Mouse (Mus musculus): ENCODE measurements around the gene Mapk1. TPM values are rescaled to one million over a fixed set of nuclear protein-coding genes. Genes with fewer than 3 reads are reported as not detected.
"Not testable (repeated sequence)": the region's sequence is repeated elsewhere in the genome, so short reads cannot be mapped to it uniquely, and the experiment has no call there.

The Mapk1 gene
- total RNA-seq (2014; fragmentation: Nextera tagmentation) (118 and 181 TPM in 2 replicates), total RNA-seq (2017) (140 and 154 TPM in 2 replicates)

DNA sequence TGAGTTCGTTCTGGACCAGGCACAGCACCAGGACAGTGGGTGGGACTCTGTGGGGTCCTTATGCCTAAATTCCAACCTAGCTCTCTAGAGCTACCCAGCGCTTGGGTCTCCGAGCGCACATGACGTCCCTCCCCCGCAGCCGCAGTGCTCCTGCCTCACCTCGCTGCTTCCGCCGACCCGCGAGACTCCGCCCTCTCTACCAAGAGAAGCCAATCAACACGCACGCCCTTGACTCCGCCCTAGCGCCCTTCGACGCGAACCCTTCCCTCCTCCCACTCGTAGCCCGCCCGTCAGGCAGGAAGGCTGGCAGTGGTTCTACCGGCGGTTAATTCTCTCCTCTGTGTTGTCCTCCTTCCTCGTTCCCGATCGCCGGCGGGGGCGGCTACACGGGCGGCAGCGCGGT lies at the start of gene Mapk1:
Mapk1 (plus strand) TSS at position 252 of the 403 bp plus-strand sequence.
- peak; percentile 99 for ATAC-seq (replicated peaks; ENCODE audit: low FRiP score, low TSS enrichment, poor library complexity, severe bottlenecking)

DNA sequence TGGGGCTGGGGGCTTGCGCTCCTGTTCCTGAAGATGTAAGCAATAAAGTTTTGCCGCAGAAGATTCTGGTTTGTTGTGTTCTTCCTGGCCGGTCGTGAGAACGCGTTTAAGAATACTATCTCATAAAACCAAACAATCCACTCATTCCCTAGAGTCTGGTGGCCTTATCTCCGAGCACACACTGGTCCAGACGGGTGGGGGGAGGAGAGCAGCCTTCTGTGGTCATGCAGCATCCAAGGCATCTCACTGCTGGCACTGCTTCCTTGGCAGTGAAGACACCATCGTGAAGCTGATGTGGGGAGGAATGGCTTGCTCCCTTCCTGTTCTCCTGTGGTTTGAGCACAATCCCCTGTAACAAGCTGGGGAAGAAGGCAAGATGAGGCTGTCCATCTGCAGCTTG lies 43.6 kb upstream of the Mapk1 start:
- peak; percentile 89 for ATAC-seq (replicated peaks; ENCODE audit: low FRiP score, low TSS enrichment, poor library complexity, severe bottlenecking)

DNA sequence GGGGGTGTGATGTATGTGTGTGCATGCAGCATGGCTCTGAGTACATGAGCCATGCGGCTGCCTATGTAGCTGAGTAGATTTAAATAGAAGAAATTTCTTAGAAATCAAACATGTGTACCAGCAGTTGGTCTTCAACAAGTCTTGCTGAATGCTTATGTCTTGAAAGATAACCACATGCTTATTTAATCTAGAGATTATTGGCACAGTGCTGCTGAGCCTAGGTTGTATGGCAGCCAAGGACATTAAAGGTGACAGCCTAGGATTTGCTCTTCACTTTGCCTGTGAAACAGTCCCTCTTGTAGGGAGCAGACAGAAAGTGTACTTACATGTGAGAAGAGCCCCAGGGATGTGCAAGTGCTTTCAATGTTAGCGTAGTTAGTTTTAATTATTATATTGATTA lies 42.1 kb upstream of the Mapk1 start:
- peak; percentile 67 for ATAC-seq (replicated peaks; ENCODE audit: low FRiP score, low TSS enrichment, poor library complexity, severe bottlenecking)

DNA sequence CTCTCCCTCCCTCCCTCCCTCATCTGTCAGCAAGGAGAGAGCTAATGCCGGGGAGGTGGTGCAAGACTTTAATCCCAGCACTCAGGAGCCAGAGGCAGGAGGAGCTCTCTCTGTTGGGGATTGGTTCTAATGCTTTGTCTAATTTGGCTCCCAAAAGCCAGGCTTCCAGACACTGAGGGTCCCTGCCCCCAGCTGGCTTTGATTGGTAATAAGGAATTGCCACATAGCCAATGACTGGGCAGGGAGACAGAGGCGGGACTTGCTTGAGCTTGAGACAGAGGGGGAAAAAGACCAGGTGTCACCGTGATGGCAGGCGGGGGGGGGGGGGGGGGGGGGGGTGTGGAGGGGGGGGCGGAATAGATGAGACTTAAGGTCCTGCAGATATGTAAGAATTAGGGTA lies 24.6 kb upstream of the Mapk1 start:
- no peak for ATAC-seq (replicated peaks; ENCODE audit: low FRiP score, low TSS enrichment, poor library complexity, severe bottlenecking)

DNA sequence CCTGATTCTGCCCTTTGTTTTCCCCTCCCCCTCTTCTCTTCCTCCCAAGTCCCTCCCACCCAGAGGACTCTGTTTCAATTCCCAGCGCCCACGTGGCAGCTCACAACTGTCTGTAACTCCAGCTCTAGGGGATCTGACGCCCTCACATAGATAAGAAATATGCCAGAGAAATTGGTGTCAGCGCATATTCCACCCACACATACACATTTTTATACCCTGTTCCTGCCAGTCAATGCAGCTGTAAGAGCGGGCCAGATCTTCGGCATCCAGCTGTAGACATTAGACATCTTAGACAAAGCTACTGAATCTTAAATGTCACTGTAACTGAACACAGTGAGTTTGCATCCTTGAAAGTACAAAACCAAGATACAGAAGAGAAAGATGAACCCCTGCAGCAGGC lies 23.3 kb upstream of the Mapk1 start:
- no peak for ATAC-seq (replicated peaks; ENCODE audit: low FRiP score, low TSS enrichment, poor library complexity, severe bottlenecking)

DNA sequence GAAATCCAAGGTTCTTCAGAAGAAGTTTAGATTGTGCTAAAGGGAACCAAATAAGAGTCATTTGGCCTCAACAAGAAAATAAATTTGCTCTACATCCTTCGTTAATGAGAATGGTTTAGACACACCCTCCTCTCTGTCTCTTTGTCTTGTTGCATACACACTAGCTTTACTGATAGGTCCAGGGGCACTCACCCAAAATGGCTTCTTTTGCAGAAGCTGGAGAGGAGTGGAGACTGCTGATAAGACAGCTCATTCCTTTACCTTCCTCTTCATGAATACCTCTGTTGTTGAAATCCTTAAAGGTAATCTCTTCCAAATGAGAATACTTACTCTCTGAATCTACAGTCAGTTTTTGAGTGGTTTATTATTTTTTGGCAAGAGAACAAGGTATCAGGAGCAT lies 18.0 kb upstream of the Mapk1 start:
- ATAC-seq (replicated peaks; ENCODE audit: low FRiP score, low TSS enrichment, poor library complexity, severe bottlenecking): peak; percentile 92

DNA sequence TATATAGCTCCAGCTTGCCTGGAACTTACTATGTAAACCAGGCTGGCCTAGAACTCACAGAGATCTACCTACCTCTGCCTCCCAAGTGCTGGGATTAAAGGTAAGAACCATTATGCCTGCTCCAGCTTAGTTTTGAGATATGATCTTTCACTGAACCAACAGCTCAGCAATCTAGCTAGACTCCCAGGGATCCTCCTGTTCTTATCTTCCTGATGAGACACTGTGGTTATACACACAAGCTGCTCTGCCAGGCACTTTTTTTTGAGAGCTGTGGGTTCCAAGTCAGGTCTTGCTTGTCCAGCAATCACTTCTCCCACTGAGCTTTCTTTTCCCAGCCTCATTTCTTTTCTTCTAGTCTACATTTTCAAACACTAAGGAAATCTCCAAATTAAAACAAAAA lies 16.9 kb upstream of the Mapk1 start:
- 0 out of 2 replicates have a peak, but pooled peaks have one; percentile 25 for ATAC-seq (replicated peaks; ENCODE audit: low FRiP score, low TSS enrichment, poor library complexity, severe bottlenecking)

DNA sequence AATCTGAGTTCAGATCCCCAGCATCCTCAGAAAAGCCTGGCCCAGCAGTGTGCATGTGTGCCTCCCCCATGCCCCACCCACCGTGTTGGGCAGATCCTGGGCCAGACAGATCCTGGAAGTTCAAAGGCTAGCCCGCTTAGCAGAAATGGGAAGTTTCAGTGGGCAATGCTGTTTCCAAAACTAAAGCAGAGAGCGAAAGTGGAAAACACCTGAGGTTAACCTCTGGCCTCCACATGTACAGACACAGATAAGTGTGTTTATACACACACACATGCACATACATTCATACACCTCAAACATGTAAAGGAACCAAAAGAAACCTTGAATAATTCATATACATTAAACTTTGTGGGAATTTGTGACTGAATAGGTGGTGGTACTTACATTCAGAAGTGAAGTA lies 5.1 kb upstream of the Mapk1 start:
- no peak for ATAC-seq (replicated peaks; ENCODE audit: low FRiP score, low TSS enrichment, poor library complexity, severe bottlenecking)

DNA sequence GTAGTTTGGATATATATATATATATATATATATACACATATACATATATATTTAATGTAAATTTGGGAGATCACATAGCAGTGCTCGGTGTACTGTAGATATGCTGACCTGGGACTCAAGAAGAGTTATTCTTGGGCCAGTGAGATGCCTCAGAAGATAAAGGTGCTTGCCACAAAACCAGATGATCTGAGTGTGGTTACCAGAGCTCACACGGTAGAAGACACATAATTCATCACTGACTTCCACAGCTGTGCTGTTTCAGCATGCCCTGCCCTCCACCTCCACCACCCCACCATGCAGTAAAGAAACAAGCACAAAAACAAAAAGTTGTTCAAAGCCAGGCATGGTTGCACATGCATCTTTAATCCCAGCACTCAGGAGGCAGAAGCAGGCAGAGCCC lies 4.4 kb upstream of the Mapk1 start:
- ATAC-seq (replicated peaks; ENCODE audit: low FRiP score, low TSS enrichment, poor library complexity, severe bottlenecking): no peak

DNA sequence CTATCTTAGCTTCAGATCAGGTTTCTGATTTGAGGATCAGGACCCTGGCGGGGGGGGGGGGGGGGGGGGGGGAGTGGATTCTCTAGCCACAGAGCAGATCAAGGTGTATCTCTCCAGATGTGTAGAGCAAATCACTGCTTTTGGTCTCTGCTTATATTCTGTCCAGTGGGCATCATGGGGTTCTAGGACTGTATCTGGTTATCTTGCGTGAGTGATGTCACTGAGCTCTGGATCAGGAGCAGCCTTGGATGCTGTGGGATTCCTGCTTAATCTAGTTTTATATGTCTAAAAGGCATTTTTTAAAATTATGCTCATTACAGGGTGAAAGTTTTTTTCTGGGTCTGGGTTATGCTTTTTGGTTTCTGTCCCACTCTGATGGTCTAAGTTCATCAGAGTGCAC lies 546 bp upstream of the Mapk1 start:
- ATAC-seq (replicated peaks; ENCODE audit: low FRiP score, low TSS enrichment, poor library complexity, severe bottlenecking): no peak

DNA sequence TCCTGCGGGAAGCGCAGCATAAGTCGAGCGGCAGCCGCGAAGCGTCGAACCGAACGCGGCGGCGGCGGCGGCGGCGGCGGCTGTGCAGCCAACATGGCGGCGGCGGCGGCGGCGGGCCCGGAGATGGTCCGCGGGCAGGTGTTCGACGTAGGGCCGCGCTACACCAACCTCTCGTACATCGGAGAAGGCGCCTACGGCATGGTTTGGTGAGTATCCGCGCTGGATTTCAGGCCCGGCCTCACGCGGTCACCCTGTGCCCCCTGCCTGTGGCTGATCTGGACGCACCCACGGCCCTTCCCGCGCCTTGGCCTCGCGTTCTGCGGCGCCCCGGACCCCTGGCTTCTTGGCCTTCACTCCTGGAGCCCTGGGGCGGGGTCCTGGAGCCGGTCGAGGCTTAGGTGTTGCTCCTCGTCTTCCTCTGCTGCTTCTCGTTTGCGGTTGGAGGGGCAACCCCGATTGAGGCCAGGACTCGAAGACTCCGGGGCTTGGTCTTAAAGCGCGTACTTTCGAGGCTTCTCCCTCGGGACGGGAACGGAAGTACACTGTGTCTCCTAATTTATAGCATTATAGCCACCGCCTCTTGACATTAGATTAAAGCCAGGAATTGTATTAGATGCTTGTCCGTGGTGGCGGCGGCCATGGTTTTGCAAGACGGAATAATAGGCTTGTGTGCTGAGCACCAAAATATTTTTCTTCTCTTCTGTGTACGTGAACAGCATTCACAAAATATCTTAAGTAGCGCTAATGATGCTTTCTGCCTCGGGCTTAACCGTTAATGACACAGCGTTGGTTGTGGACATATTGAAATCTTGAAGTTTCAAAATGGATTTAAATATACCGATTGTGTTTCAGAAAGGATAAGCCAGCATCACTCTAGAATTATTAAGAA lies 596 bp downstream of the Mapk1 start:
- ATAC-seq (replicated peaks; ENCODE audit: low FRiP score, low TSS enrichment, poor library complexity, severe bottlenecking): peak; percentile 41

DNA sequence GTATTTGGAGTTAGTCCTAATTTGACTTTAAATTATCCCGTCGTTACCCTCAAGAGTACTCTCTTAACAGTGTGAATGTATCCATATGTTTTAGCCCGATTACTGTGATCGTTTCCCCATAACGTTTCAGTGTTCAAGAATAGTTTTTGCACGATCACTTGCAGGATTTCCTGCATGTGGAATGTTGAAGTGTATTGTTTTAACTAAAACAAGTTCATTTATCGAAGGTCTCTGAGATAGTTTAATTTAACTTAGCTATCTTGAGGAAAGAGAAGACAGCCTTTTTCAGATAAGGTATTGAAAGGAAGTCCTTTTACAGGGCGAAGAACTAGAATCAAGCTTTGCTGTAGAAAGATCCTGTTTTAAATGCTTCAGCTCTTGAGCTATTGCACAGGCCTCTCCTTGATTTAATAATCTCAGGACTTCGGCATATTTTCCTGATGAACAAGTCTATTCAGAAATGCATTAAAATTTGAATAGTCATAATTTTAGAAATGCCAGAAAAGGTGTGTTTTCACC lies 1.3 kb downstream of the Mapk1 start:
- ATAC-seq (replicated peaks; ENCODE audit: low FRiP score, low TSS enrichment, poor library complexity, severe bottlenecking): no peak

DNA sequence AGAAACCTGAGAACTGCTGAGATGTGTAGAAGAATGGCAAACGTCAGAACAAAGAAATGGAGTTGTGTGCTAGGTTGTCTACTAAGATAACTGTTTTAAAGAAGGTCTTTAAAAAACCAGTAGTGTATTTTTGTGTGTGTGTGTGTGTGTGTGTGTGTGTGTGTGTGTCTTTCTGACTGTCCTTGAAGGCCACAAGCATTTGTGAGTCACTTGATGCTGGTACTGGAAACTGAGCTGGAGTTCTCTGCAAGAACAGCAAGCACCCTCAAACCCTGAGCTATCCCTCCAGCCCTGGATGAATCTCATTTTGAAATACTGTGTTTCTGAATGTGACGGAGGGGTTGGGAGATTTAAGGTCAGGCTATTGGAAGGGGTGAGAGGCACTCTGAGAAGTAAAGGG lies 4.1 kb downstream of the Mapk1 start:
- no peak for ATAC-seq (replicated peaks; ENCODE audit: low FRiP score, low TSS enrichment, poor library complexity, severe bottlenecking)

DNA sequence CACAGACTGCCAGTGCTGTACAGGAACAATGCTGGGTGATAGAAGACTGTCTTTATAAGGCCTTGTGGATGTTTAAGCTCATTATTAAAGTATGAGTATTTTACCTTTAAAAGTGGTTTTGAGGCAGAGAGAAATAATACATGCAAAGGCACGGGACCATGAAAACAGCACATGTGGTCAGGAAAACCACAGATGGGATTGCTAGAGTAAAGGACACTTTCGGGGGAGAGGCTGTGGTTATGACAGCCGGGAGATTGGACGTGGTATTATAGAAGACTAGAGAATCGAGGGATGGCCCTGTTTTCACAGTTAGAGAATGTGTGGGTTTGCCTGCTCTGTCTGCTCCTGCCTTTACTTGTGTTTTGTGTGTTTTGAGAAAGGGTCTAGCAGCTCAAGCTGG lies 5.7 kb downstream of the Mapk1 start:
- 0 out of 2 replicates have a peak, but pooled peaks have one; percentile 35 for ATAC-seq (replicated peaks; ENCODE audit: low FRiP score, low TSS enrichment, poor library complexity, severe bottlenecking)

DNA sequence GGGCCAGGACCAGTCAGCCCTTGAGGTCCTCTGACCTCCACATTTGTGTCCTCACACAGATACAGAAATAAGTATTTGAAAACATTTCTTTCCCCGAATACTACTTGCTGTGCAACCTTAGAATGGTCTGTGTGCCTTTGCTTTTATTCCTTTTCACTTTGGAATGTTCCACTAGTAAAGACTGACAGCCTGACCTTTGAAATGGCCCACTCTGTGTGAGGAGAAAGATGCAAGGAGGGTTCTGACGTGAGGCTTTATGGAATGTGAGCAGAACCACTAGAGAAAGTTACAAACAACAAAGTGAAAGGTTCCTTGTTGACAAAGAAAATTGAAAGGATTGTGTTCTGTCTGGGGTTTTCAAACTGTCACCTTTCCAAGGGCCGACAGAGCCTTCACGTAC lies 6.8 kb downstream of the Mapk1 start:
- no peak for ATAC-seq (replicated peaks; ENCODE audit: low FRiP score, low TSS enrichment, poor library complexity, severe bottlenecking)

DNA sequence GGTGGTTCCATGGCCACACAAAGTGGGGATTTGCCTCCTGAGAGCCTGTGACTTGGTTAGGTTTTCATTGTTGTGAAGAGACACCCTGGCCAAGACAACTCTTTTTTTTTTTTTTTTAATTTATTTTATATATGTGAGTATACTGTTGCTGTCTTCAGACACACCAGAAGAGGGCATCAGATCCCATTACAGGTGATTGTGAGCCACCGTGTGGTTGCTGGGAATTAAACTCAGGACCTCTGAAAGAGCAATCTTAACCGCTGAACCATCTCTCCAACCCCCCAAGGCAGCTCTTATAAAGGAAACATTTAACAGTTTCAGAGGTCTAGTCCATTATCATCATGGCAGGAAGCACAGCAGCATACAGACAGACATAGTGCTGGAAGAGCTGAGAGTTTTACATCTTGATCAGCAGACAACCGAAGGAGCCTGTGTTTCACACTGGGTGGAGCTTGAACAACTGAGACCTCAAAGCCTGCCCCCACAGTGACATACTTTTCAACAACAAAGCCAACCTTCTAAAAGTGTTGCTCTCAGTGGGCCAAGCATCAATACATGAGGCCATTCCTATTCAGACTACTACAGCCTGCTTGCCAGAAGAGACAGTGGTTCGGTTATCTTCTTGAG lies 11.4 kb downstream of the Mapk1 start:
- ATAC-seq (replicated peaks; ENCODE audit: low FRiP score, low TSS enrichment, poor library complexity, severe bottlenecking): 0 out of 2 replicates have a peak, but pooled peaks have one; percentile 41

DNA sequence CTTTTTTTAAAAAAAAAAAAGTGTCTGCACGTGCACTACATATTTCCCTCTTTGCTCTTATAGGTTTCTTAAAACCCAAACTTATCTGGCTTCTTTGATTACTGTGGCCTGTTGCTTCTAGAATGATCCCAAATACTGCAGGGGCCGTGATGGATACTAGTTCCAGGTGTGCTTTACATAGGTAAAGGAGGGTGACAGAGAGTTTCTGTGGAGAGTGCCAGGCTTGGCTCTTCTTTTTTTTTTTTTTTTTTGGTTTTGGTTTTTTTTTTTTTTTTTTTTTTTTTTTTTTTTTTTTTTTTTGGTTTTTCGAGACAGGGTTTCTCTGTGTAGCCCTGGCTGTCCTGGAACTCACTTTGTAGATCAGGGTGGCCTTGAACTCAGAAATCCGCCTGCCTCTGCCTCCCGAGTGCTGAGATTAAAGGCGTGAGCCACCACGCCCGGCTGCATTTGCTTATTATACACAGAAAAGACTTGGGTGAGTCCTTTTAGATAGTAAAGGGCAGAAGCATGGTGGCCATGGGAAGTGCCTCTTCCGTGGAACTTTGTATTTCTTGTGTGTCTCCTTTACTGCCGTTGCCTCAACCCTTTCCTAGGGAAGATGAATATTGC lies 13.0 kb downstream of the Mapk1 start:
- ATAC-seq (replicated peaks; ENCODE audit: low FRiP score, low TSS enrichment, poor library complexity, severe bottlenecking): not testable (repeated sequence)

DNA sequence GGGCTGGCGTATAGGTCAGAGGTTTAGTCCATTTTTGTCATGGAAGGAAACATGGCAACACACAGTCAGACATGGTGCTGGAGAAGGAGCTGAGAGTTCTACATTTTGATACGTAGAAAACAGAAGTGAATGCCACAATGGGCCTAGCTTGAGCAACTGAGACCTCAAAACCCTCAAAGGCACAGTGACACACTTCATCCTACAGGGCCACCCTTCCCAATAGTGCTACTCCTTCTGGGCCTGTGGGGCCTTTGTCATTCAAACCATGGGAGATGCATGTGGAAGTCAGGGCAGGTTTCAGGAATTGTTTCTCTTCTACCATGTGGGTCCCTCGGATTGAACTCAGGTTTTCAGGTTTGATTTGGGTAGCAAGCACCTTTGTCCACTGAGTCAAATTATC lies 17.9 kb downstream of the Mapk1 start:
- ATAC-seq (replicated peaks; ENCODE audit: low FRiP score, low TSS enrichment, poor library complexity, severe bottlenecking): no peak

DNA sequence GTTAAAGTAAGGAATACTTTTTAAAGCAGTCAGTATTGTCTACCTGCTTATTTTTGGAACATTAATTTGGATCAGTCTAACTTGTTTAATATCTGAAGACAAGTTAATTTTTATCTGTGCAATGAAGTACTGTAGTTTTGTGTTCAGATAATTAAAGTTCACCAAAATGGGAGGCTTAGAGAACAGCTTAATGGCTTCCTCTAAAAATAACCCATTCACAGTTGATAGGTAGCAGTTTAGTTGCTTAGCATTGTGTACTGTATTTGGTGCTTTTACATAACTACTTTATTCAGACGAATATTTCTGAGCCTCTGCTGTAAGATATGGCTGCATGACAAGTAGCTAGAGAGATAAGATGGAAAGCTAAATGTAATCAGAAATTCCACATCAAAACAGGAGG lies 23.9 kb downstream of the Mapk1 start:
- no peak for ATAC-seq (replicated peaks; ENCODE audit: low FRiP score, low TSS enrichment, poor library complexity, severe bottlenecking)

DNA sequence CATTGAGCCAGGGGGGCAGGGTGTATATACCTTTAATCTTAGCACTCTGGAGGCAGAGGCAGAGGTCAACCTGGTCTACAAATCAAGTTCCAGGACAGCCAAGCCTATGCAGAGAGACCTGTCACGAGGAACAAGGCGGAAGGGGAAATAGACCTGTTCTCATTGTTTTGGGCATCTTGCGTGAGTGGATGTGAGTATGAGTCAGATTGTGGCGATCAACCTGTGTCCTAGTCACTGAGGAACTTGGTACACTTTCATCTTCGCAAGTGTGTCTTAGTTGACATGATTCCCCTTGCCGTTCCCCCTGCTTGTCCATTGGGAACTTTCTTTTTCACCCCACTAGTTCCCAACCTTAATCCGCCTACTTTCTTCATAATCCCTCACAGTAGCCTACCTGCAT lies 26.9 kb downstream of the Mapk1 start:
- ATAC-seq (replicated peaks; ENCODE audit: low FRiP score, low TSS enrichment, poor library complexity, severe bottlenecking): no peak

Data from megakaryocyte-erythroid progenitor cell, adult 5-6 weeks (primary cell).